Mouse (Mus musculus): ENCODE measurements around the gene Nr2f6. TPM values are rescaled to one million over a fixed set of nuclear protein-coding genes. Genes with fewer than 3 reads are reported as not detected.

Gene Nr2f6
- total RNA-seq, 2 experiments from 2014 or later, result 32.2 to 33.1 TPM

GRCm38 (mm10) chr8:71392391-71392790 lies 10.6 kb upstream of the Nr2f6 start:
- intact Hi-C loops (cut with DNase I), result no loop called here
- no peak for DNase-seq

DNA sequence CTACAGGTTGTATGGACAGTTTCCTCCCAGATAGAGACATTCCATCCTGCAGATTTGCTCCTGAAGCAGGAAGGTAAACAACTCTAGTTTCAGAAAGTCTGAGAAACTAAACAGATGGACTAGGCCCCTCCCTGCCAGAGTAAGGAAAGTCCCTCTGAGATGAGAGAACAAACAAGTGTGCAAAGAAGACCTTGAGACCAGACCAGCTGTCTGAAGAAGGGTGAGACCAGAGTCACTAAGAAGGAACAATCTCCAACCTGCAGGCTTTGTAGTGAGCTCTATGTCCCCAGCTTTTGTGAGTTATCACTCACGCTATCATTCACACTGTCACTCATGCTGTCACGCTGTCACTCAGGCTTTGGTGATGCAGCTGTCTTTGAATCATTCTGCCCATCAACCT lies 9.9 kb upstream of the Nr2f6 start:
- intact Hi-C loops (cut with DNase I), result no loop called here
- DNase-seq, result no peak

GRCm38 (mm10) chr8:71388267-71388666 lies 6.5 kb upstream of the Nr2f6 start:
- no peak for DNase-seq
- intact Hi-C loops (cut with DNase I), result no loop called here

DNA sequence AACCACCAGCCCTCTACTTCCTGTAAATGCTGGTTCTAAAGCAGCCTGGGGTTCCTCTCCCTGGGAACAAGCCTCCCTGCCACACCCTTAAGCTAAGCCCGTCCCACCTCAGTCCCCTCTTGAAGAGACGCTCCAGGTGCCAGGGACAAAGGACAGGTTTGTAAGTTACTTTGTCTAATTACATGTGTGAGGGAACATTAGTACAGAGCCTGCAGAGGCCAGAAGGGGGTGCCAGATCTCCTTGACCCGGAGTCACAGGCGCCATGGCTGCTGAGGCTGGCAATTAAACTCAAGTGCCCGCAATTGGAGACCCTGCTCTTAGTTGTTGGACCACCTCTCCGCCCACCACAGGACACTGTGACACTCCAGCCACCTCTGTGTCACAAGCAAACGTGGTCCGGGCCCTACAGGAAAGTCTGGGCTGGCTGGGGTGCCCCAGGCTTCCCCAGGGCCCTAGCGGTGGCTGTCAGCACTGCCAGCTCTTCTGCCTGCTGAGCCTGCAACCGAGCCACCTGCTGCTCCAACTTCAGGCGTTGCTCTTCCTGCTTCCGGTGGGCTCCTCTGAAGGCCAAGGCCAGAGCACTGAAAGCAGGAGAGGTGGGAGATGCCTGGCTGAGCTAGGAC lies 3.6 kb upstream of the Nr2f6 start:
- intact Hi-C loops (cut with DNase I), result no loop called here
- no peak for DNase-seq

GRCm38 (mm10) chr8:71383860-71384259 lies 2.1 kb upstream of the Nr2f6 start:
- DNase-seq, result no peak
- intact Hi-C loops (cut with DNase I), result no loop called here

DNA sequence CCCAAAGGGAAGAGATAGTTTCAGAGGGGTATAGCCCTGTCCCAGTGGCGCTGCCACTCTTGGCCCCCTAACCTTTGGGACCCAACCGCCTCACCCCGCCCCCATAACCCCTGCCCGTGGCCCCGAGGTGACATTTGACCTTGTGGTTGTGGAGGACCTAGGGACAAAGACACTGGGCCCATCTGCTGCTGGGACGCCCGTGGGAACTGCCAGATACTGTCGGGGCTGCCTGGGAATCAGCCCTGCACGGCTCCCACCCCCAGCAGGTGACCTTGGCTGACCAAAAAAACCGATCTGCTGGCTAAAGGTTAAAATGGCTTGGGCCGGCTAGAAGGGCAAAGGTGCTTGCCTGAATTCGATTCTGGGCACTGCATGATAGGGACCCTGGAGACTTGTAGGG lies 1.6 kb upstream of the Nr2f6 start:
- intact Hi-C loops (cut with DNase I), result no loop called here
- no peak for DNase-seq

DNA sequence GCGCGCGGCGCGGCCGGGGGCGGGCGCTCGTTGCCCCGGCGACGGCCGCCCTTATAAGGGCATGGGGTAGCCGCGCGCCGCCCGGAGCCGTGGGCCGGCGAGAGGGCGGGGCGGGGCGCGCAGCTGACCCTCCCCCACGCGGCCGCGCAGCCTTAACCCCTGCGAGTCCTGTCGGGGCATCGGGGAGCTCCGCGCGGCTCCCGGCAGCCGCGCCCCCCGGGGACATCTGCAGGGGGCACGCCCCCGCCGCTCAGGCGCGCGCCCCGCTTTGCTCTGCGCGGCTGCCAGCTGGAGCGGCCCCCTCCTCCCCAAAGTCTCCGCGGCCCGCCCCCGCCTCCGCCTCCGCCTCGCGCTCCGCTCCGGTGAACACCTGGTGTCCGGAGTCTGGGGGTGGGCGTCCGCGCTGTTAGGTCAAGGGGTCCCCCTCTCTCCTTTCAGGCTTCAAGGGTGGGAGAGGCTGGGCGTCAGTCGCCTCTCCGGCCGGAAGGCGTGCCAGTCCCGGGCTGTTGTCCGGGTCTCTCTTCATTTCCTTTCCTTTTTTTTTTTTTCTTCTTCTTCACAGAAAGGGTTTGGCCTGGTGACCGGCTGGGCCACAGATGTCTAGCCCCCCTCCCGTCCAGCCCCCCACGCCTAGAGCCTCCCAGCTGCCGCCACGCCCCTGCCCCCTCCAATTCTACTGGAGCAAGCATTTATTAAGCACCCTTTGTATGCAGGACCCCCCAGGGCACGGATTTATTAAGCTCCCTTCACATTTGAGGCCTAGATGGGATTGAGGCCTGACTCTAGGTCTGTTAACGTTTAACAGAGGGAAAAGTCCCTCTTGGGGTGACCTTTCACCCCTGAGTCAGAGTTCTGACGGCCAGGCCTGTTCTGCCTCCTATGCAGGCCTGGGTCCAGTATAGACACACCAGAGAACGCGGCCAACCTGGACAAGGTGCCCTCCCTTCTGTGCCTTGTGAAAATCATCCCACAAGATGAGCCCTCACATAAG lies 506 bp upstream of the Nr2f6 start:
- intact Hi-C loops (cut with DNase I), result no loop called here
- peak; percentile 86 for DNase-seq

DNA sequence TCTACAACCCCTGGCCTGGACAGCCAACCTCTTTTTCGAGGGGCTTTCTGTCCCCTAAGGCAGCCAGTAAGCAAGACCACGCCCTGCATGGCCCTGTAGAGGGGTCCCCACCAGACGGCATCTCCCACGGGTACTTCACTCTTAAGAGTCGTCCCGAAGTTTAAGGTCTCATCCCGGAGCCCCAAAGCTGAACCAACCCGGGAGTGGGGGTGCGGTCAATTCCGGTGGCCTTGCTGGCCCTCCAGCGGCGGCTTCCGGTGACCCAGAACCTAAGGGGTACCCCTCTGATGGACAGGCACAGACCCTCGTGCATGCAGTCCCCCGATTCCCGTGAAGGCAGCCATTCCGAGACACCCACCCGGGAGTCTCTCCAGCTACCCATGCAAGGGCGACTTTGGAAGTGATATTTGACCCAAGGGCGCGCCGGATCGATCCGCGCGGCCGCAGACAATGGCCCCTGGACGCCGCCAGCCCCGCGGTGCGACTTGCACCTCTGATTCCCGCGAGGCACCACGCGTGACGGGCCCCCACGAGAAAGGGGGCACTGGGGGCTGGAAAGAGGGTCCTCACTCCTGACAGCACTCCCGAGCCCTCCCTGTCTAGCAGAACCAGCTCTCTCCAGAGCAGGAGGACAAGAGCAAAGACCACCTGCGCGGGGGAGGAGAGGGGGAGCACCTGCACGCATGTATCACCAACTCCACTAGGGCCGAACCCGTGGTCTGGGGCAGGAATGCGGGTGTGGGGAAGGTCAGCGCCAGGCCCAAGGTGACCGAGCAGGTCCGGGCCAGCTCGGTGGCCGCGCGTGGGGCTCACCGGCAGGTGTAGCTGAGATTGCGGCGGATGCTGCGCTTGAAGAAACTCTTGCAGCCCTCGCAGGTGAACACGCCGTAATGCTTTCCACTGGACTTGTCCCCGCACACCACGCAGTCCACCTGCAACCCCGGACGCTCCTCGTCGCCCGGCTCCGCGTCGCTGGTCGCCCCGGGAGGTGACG lies 1.3 kb downstream of the Nr2f6 start:
- intact Hi-C loops (cut with DNase I), result no loop called here
- DNase-seq, result no peak

- intact Hi-C loops (cut with DNase I), result no loop called here
- DNase-seq, result no peak
Measured at GRCm38 (mm10) chr8:71379512-71380075, 2.2 kb downstream of the Nr2f6 start.

- intact Hi-C loops (cut with DNase I), result no loop called here
- no peak for DNase-seq
Measured at GRCm38 (mm10) chr8:71379008-71379407, 2.8 kb downstream of the Nr2f6 start.

GRCm38 (mm10) chr8:71376423-71377030 lies 5.2 kb downstream of the Nr2f6 start:
- no peak for DNase-seq
- intact Hi-C loops (cut with DNase I), result no loop called here

- intact Hi-C loops (cut with DNase I), result no loop called here
- peak; percentile 65 for DNase-seq
Measured at GRCm38 (mm10) chr8:71375581-71376422, 6.0 kb downstream of the Nr2f6 start.

DNA sequence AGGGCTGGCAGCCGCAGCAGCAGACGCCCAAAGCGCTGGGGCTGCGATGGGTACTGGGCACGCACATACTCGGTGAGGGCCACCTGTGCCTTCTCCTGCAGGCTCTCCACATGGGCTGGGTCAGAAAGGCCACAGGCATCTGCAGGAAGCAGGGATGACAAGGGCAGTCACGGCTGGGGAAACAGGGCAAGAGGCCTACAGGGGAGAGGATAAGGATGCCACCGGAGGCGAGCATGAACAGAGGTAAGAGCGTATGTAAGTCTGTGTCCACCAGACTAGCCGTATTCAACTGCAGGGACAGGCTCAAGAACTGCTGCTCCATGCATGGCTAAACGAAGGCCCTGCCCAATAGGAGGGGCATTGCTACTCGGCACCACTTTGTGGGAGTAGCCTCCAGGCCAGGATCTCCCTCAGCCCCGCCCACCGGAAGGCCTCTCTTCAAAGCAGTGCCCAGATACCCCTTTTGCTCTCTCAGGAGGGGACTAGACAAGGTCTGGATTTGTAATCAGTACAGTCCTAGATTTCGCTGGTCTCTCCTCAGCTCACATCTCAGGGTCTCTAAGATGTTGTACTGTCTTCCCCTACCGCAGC lies 7.0 kb downstream of the Nr2f6 start:
- no peak for DNase-seq
- intact Hi-C loops (cut with DNase I), result no loop called here

GRCm38 (mm10) chr8:71373000-71373399 lies 8.8 kb downstream of the Nr2f6 start:
- DNase-seq, result no peak
- intact Hi-C loops (cut with DNase I), result no loop called here

GRCm38 (mm10) chr8:71372427-71372826 lies 9.3 kb downstream of the Nr2f6 start:
- intact Hi-C loops (cut with DNase I), result no loop called here
- DNase-seq, result no peak

DNA sequence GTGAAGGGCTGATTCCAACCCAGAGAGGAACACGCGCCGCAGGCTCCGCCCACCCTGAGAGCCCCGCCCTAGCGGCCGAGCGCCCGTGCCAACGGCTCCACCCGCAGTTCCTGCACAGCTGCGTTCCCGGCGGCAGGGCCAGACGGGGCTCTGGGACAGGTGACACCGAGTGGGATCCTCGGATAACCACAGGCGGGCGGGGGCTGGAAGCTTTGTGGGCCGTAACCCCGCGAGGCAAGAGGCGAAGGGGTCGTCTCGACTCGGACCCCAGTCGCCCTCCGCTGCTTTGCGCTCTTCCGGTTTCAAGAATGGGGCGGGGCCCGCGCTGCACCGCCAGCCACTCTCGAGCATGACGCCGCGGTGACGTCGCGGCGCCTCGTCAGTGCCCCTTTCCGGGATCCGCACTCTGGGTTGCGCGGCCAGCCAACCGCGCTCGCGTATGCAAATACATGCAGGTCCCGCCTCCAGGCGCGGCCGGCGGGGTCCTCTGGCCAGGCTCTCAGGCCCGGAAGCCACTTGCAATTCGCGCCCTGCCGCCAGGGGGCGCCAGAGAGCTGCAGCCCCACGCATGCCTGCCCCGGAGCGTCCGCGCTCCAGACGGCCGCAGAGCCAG lies 10.4 kb downstream of the Nr2f6 start, which contains the start of gene Ocel1:
TSS of gene Ocel1 (plus strand) at position 63 of the 613 bp plus-strand sequence.
- DNase-seq, result peak; percentile 97
- intact Hi-C loops (cut with DNase I), result no loop called here

- intact Hi-C loops (cut with DNase I), result no loop called here
- no peak for DNase-seq
Measured at GRCm38 (mm10) chr8:71370711-71371235, 11.0 kb downstream of the Nr2f6 start.
